Mouse (Mus musculus) stomach, postnatal 0 days (tissue): ENCODE results near the gene Grm3.

Experiments
- CTCF ChIP-seq: IDR thresholded peaks from 2 replicates; pipeline ENCODE4 v1.5.1; 2016; ENCODE audit warnings: antibody characterized with exemption, low read depth, mild to moderate bottlenecking, moderate library complexity
- EP300 ChIP-seq: optimal IDR thresholded peaks from 2 replicates; pipeline ENCODE3; 2016; ENCODE audit warnings: antibody characterized with exemption

- TF ChIP-seq CTCF (no peak), EP300 (no peak)
Observed at GRCm38 (mm10) chr5:9707096-9707495, 17.9 kb downstream of the Grm3 start.
